Mouse (Mus musculus) ES-E14 (cell line): Measurements from ENCODE around the gene Ephb4.

Experiments
- CHD2 ChIP-seq: IDR thresholded peaks from 2 replicates; pipeline ENCODE4 v1.6.1; 2014; ENCODE audit warnings: mild to moderate bottlenecking, low read depth, low read length, inconsistent platforms
- HCFC1 ChIP-seq: IDR thresholded peaks from 2 replicates; pipeline ENCODE4 v1.6.1; 2012; ENCODE audit warnings: low read length, inconsistent platforms, borderline replicate concordance; ENCODE audit not compliant: insufficient read depth
- MAFK ChIP-seq: IDR thresholded peaks from 2 replicates; pipeline ENCODE4 v1.6.1; 2014; ENCODE audit warnings: mild to moderate bottlenecking, low read depth, low read length, inconsistent platforms; ENCODE audit not compliant: insufficient read depth
- ZC3H11A ChIP-seq: IDR thresholded peaks from 2 replicates; pipeline ENCODE4 v1.6.1; 2012; ENCODE audit warnings: low read depth, mild to moderate bottlenecking, inconsistent platforms, low read length, borderline replicate concordance
- ZNF384 ChIP-seq: IDR thresholded peaks from 2 replicates; pipeline ENCODE4 v1.6.1; 2012; ENCODE audit warnings: low read depth, low read length, inconsistent platforms

GRCm38 (mm10) chr5:137386712-137387111, 36.8 kb downstream of the Ephb4 start:
- TF ChIP-seq HCFC1, result no peak
- no peak for TF ChIP-seq MAFK
- TF ChIP-seq ZC3H11A, result no peak
- TF ChIP-seq CHD2, result no peak
- no peak for TF ChIP-seq ZNF384
